Mouse (Mus musculus): ENCODE data around the gene Sufu.

DNA sequence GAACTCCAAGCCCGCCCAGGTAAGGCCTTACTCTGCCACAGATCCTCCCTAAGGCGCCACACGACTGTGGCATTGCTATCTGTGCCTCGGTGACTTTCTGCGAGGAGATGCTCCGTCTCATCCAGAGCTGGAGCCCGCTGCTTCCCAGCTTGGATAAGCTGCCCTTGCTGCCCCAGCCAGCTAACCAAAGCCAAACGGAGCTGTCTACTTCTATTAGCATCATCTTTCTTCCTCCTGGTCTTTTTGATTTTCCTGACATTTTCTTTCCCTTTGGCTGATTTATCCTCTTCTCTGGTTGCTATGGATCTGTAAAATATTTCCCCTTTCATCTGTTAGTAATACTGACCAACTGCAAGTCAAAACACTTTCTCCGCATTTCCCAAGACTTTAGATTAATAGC, 37.9 kb downstream of the Sufu start:
- TF ChIP-seq CTCF (IDR thresholded peaks at IDR 0.05; ENCODE audit: extremely low read depth, insufficient read depth, insufficient read length, insufficient replicate concordance) (no peak), POLR2A (IDR thresholded peaks at IDR 0.05; ENCODE audit: low read depth, low read length) (no peak)
